Mouse (Mus musculus) midbrain, embryonic 16.5 days (tissue): ENCODE measurements at regions not wholly inside any gene's neighbourhood (a gene's known extent, or its start where the extent isn't known, plus 50 kb on each side); places are given as distances from the start of the nearest gene placed in this dataset.

Experiments used
- ATAC-seq: fragments of 200-750 bp; cut with Nextera tagmentation; 2 replicates; pipeline ENCODE4 v1.8.0; 2017; ENCODE audit warnings: moderate TSS enrichment
- H3K27ac ChIP-seq: fragments of 300-500 bp; sonication (generic); 2 replicates; pipeline ENCODE4 v1.5.1; 2014; ENCODE audit warnings: mild to moderate bottlenecking, low read length, mixed read lengths
- H3K27me3 ChIP-seq: fragments of 300-500 bp; sonication (generic); 2 replicates; pipeline ENCODE4 v1.6.1; 2014; ENCODE audit warnings: low read depth, low read length, mixed read lengths; ENCODE audit not compliant: control insufficient read depth, insufficient read depth
- H3K36me3 ChIP-seq: fragments of 300-500 bp; sonication (generic); 2 replicates; pipeline ENCODE4 v1.6.1; 2014; ENCODE audit warnings: mild to moderate bottlenecking, low read length, moderate library complexity, mixed read lengths; ENCODE audit not compliant: control insufficient read depth, insufficient read depth
- H3K4me1 ChIP-seq: fragments of 300-500 bp; sonication (generic); 2 replicates; pipeline ENCODE4 v1.6.1; 2014; ENCODE audit warnings: mild to moderate bottlenecking, low read length, mixed read lengths; ENCODE audit not compliant: control insufficient read depth, insufficient read depth
- H3K4me2 ChIP-seq: fragments of 300-500 bp; sonication (generic); 2 replicates; pipeline ENCODE4 v1.6.1; 2014; ENCODE audit warnings: mild to moderate bottlenecking, low read length, mixed read lengths
- H3K4me3 ChIP-seq: fragments of 300-500 bp; sonication (generic); 2 replicates; pipeline ENCODE4 v1.5.1; 2014; ENCODE audit warnings: low read depth, mild to moderate bottlenecking, low read length, moderate library complexity, mixed read lengths
- H3K9ac ChIP-seq: fragments of 300-500 bp; sonication (generic); 2 replicates; pipeline ENCODE4 v1.6.1; 2014; ENCODE audit warnings: low read depth, low read length, mixed read lengths
- H3K9me3 ChIP-seq: fragments of 300-500 bp; sonication (generic); replicated peaks from 2 replicates; pipeline ENCODE4 v1.6.1; 2014; ENCODE audit warnings: mild to moderate bottlenecking, low read length, mixed read lengths; ENCODE audit not compliant: control insufficient read depth, poor library complexity, severe bottlenecking
- WGBS: fragments of 180-500 bp; shearing (Covaris S2); extraction: QIAGEN DNeasy Blood & Tissue Kit; methylation state at CpG from one replicate; pipeline ENCODE4 v1.1.7; 2014; 5-methylcytosine and 5-hydroxymethylcytosine counted together

GRCm38 (mm10) chr12:8447612-8448011, 52.2 kb downstream of the Rhob start:
- H3K27me3 ChIP-seq, result no peaks in the 10 kb centered on the region
- no peaks in the 10 kb centered on the region for H3K4me1 ChIP-seq
- no peaks in the 10 kb centered on the region for H3K36me3 ChIP-seq
- no peak overlapping the region for H3K4me3 ChIP-seq
- WGBS, result 86% methylated on average over 9 of the region's 9 CpGs
- H3K9me3 ChIP-seq, result no peaks in the 10 kb centered on the region
- no peak overlapping the region for H3K4me2 ChIP-seq
- ATAC-seq, result no peak
- H3K27ac ChIP-seq, result no peak overlapping the region
- H3K9ac ChIP-seq, result no peak overlapping the region

GRCm38 (mm10) chr12:8447025-8447424, 52.8 kb downstream of the Rhob start:
- Histone ChIP-seq H3K9ac (no peak overlapping the region), H3K27ac (no peak overlapping the region), H3K4me1 (no peaks in the 10 kb centered on the region), H3K9me3 (no peaks in the 10 kb centered on the region), H3K4me2 (no peak overlapping the region), H3K27me3 (no peaks in the 10 kb centered on the region), H3K4me3 (no peak overlapping the region), H3K36me3 (no peaks in the 10 kb centered on the region)
- WGBS, result 6% methylated on average over 7 of the region's 7 CpGs
- ATAC-seq, result 0 out of 2 replicates have a peak, but pooled peaks have one; percentile 29

- WGBS, result 68% methylated on average over 13 of the region's 13 CpGs
- Histone ChIP-seq H3K9me3 (no peaks in the 10 kb centered on the region), H3K27ac (no peak overlapping the region), H3K4me1 (no peaks in the 10 kb centered on the region), H3K27me3 (no peaks in the 10 kb centered on the region), H3K4me2 (no peak overlapping the region), H3K36me3 (no peaks in the 10 kb centered on the region), H3K9ac (no peak overlapping the region), H3K4me3 (no peak overlapping the region)
- ATAC-seq, result no peak
These were observed 54.6 kb downstream of the Rhob start for GRCm38 (mm10) chr12:8444975-8445853.

- 82% methylated on average over 4 of the region's 4 CpGs for WGBS
- H3K4me3 ChIP-seq, result no peak overlapping the region
- no peaks in the 10 kb centered on the region for H3K36me3 ChIP-seq
- no peak overlapping the region for H3K27ac ChIP-seq
- H3K9ac ChIP-seq, result no peak overlapping the region
- no peaks in the 10 kb centered on the region for H3K4me1 ChIP-seq
- H3K4me2 ChIP-seq, result no peak overlapping the region
- no peaks in the 10 kb centered on the region for H3K27me3 ChIP-seq
- no peaks in the 10 kb centered on the region for H3K9me3 ChIP-seq
- ATAC-seq, result no peak
These were observed 55.8 kb downstream of the Rhob start for GRCm38 (mm10) chr12:8443917-8444453.

- ATAC-seq, result no peak
- H3K27me3 ChIP-seq, result no peaks in the 10 kb centered on the region
- no peaks in the 10 kb centered on the region for H3K36me3 ChIP-seq
- H3K4me2 ChIP-seq, result no peak overlapping the region
- 92% methylated on average over 4 of the region's 4 CpGs for WGBS
- no peaks in the 10 kb centered on the region for H3K9me3 ChIP-seq
- no peaks in the 10 kb centered on the region for H3K4me1 ChIP-seq
- no peak overlapping the region for H3K9ac ChIP-seq
- H3K4me3 ChIP-seq, result no peak overlapping the region
- no peak overlapping the region for H3K27ac ChIP-seq
These were observed 56.6 kb downstream of the Rhob start for GRCm38 (mm10) chr12:8443253-8443661.

GRCm38 (mm10) chr12:8441275-8441674, 58.5 kb downstream of the Rhob start:
- no peak overlapping the region for H3K27ac ChIP-seq
- no peaks in the 10 kb centered on the region for H3K4me1 ChIP-seq
- no peaks in the 10 kb centered on the region for H3K36me3 ChIP-seq
- H3K4me3 ChIP-seq, result no peak overlapping the region
- WGBS, result 96% methylated on average over 4 of the region's 4 CpGs
- no peaks in the 10 kb centered on the region for H3K27me3 ChIP-seq
- no peak overlapping the region for H3K9ac ChIP-seq
- ATAC-seq, result no peak
- H3K4me2 ChIP-seq, result no peak overlapping the region
- H3K9me3 ChIP-seq, result no peaks in the 10 kb centered on the region

- H3K27ac ChIP-seq, result no peak overlapping the region
- H3K4me1 ChIP-seq, result no peaks in the 10 kb centered on the region
- no peaks in the 10 kb centered on the region for H3K9me3 ChIP-seq
- H3K27me3 ChIP-seq, result no peaks in the 10 kb centered on the region
- no peak overlapping the region for H3K9ac ChIP-seq
- WGBS, result 88% methylated on average over 3 of the region's 3 CpGs
- no peak for ATAC-seq
- H3K4me2 ChIP-seq, result no peak overlapping the region
- no peak overlapping the region for H3K4me3 ChIP-seq
- no peaks in the 10 kb centered on the region for H3K36me3 ChIP-seq
These were observed 59.4 kb downstream of the Rhob start for GRCm38 (mm10) chr12:8440373-8440772.

- Histone ChIP-seq H3K4me2 (no peak overlapping the region), H3K36me3 (no peaks in the 10 kb centered on the region), H3K4me1 (no peaks in the 10 kb centered on the region), H3K4me3 (no peak overlapping the region), H3K9me3 (no peaks in the 10 kb centered on the region), H3K27me3 (no peaks in the 10 kb centered on the region), H3K27ac (no peak overlapping the region), H3K9ac (no peak overlapping the region)
- no peak for ATAC-seq
- 72% methylated on average over 3 of the region's 3 CpGs for WGBS
These were observed 59.9 kb downstream of the Rhob start for GRCm38 (mm10) chr12:8439957-8440356.

- Histone ChIP-seq H3K4me3 (no peak overlapping the region), H3K27me3 (no peaks in the 10 kb centered on the region), H3K27ac (no peak overlapping the region), H3K4me2 (no peak overlapping the region), H3K36me3 (no peaks in the 10 kb centered on the region), H3K9me3 (no peaks in the 10 kb centered on the region), H3K9ac (no peak overlapping the region), H3K4me1 (no peaks in the 10 kb centered on the region)
- no peak for ATAC-seq
- WGBS, result 79% methylated on average over 4 of the region's 4 CpGs
These were observed 60.3 kb downstream of the Rhob start for GRCm38 (mm10) chr12:8439486-8439885.
